Mouse (Mus musculus): ENCODE results near the gene Zbtb9. TPM values are rescaled to one million over a fixed set of nuclear protein-coding genes. Genes with fewer than 3 reads are reported as not detected.
"Not testable (repeated sequence)": the region's sequence is repeated elsewhere in the genome, so short reads cannot be mapped to it uniquely, and the experiment has no call there.

The Zbtb9 gene
- polyA plus RNA-seq, 1 experiment from 2014 or later, result 11.1 TPM

GRCm38 (mm10) chr17:26974547-26974946 is 1.6 kb downstream of the Zbtb9 start:
- peaks cover 13% of the 10 kb centered on the region for H3K36me3 ChIP-seq (ENCODE audit: insufficient read depth, low read length)
- H3K9me3 ChIP-seq (replicated peaks; ENCODE audit: low read length), result no peaks in the 10 kb centered on the region
- no peak overlapping the region for H3K9ac ChIP-seq (ENCODE audit: low read depth, low read length)
- DNase-seq (ENCODE audit: low spot score) (no peak), ATAC-seq (replicated peaks; ENCODE audit: low FRiP score, low read depth) (no peak)
- H3K27me3 ChIP-seq (ENCODE audit: insufficient read depth, low read length), result no peaks in the 10 kb centered on the region
- no peak overlapping the region for H3K27ac ChIP-seq
- WGBS, result 92% methylated on average over 15 of the region's 15 CpGs
- TF ChIP-seq CTCF (IDR thresholded peaks at IDR 0.05; ENCODE audit: low read depth), result no peak
- H3K4me1 ChIP-seq (replicated peaks; ENCODE audit: insufficient read depth, low read length), result peaks cover 17% of the 10 kb centered on the region
- H3K4me3 ChIP-seq (replicated peaks; ENCODE audit: low read depth, low read length), result 0 out of 2 replicates have a peak overlapping the region, but pooled peaks have one; percentile 80
- no peak overlapping the region for H3K4me2 ChIP-seq (ENCODE audit: low read length)

DNA sequence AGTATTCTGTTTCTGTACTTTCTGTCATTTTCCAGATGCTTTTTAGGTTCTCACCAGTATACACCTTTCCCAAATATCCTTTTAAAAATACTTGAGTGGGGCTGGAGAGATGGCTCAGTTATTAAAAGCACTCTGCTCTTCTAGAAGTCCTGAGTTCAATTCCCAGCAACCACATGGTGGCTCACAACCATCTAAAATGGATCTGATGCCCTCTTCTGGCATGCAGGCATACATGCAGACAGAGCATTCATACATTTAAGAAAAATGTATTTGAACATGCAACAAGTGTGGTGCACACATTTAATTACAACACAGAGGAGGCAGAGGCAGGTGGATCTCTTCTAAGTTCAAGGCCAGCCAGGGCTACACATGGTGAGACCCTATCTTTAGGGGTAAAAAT is 2.4 kb downstream of the Zbtb9 start:
- no peaks in the 10 kb centered on the region for H3K9me3 ChIP-seq (replicated peaks; ENCODE audit: low read length)
- H3K27me3 ChIP-seq (ENCODE audit: insufficient read depth, low read length), result no peaks in the 10 kb centered on the region
- no peak overlapping the region for H3K4me3 ChIP-seq (replicated peaks; ENCODE audit: low read depth, low read length)
- peak; percentile 57 for TF ChIP-seq CTCF (IDR thresholded peaks at IDR 0.05; ENCODE audit: low read depth)
- no peak for DNase-seq (ENCODE audit: low spot score)
- peaks cover 17% of the 10 kb centered on the region for H3K4me1 ChIP-seq (replicated peaks; ENCODE audit: insufficient read depth, low read length)
- H3K27ac ChIP-seq, result no peak overlapping the region
- ATAC-seq (replicated peaks; ENCODE audit: low FRiP score, low read depth), result no peak
- peaks cover 13% of the 10 kb centered on the region for H3K36me3 ChIP-seq (ENCODE audit: insufficient read depth, low read length)
- no peak overlapping the region for H3K9ac ChIP-seq (ENCODE audit: low read depth, low read length)
- no peak overlapping the region for H3K4me2 ChIP-seq (ENCODE audit: low read length)

DNA sequence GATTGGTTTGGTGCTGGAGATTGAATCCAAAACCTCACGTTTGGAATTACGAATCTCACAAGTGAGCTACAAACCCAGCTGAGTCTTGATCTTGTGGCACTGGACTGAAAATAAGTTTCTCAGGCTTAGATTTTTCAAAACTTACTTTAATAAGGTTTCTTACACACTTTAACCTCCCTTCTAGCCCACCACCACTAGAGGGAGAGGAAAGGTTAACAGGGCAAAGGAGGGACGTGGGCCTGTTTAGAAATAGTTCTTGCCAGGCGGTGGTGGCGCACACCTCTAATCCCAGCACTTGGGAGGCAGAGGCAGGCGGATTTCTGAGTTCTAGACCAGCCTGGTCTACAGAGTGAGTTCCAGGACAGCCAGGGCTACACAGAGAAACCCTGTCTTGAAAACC is 4.4 kb downstream of the Zbtb9 start:
- H3K4me1 ChIP-seq (replicated peaks; ENCODE audit: insufficient read depth, low read length); H3K9ac ChIP-seq (ENCODE audit: low read depth, low read length); ATAC-seq (replicated peaks; ENCODE audit: low FRiP score, low read depth); H3K4me3 ChIP-seq (replicated peaks; ENCODE audit: low read depth, low read length); H3K9me3 ChIP-seq (replicated peaks; ENCODE audit: low read length); H3K27ac ChIP-seq; H3K27me3 ChIP-seq (ENCODE audit: insufficient read depth, low read length); DNase-seq (ENCODE audit: low spot score); H3K4me2 ChIP-seq (ENCODE audit: low read length): not testable (repeated sequence)
- peaks cover 13% of the 10 kb centered on the region for H3K36me3 ChIP-seq (ENCODE audit: insufficient read depth, low read length)
- 89% methylated on average over 6 of the region's 6 CpGs for WGBS
- peak; percentile 30; the same call in 1 of the 2 replicates for TF ChIP-seq CTCF (IDR thresholded peaks at IDR 0.05; ENCODE audit: low read depth)

GRCm38 (mm10) chr17:26979426-26979825 is 6.5 kb downstream of the Zbtb9 start:
- H3K27me3 ChIP-seq (ENCODE audit: insufficient read depth, low read length), result no peaks in the 10 kb centered on the region
- TF ChIP-seq CTCF (IDR thresholded peaks at IDR 0.05; ENCODE audit: low read depth), result no peak
- H3K4me3 ChIP-seq (replicated peaks; ENCODE audit: low read depth, low read length), result no peak overlapping the region
- no peak overlapping the region for H3K27ac ChIP-seq
- H3K4me1 ChIP-seq (replicated peaks; ENCODE audit: insufficient read depth, low read length), result no peaks in the 10 kb centered on the region
- 73% methylated on average over 2 of the region's 2 CpGs for WGBS
- ATAC-seq (replicated peaks; ENCODE audit: low FRiP score, low read depth) (no peak), DNase-seq (ENCODE audit: low spot score) (no peak)
- peaks cover 13% of the 10 kb centered on the region for H3K36me3 ChIP-seq (ENCODE audit: insufficient read depth, low read length)
- no peak overlapping the region for H3K4me2 ChIP-seq (ENCODE audit: low read length)
- H3K9me3 ChIP-seq (replicated peaks; ENCODE audit: low read length), result no peaks in the 10 kb centered on the region
- no peak overlapping the region for H3K9ac ChIP-seq (ENCODE audit: low read depth, low read length)

- Histone ChIP-seq H3K27me3 (ENCODE audit: insufficient read depth, low read length) (no peaks in the 10 kb centered on the region), H3K9me3 (replicated peaks; ENCODE audit: low read length) (no peaks in the 10 kb centered on the region), H3K4me2 (ENCODE audit: low read length) (no peak overlapping the region), H3K9ac (ENCODE audit: low read depth, low read length) (no peak overlapping the region), H3K4me1 (replicated peaks; ENCODE audit: insufficient read depth, low read length) (no peaks in the 10 kb centered on the region), H3K36me3 (ENCODE audit: insufficient read depth, low read length) (peaks cover 13% of the 10 kb centered on the region), H3K4me3 (replicated peaks; ENCODE audit: low read depth, low read length) (no peak overlapping the region), H3K27ac (no peak overlapping the region)
- no peak for DNase-seq (ENCODE audit: low spot score)
- TF ChIP-seq CTCF (IDR thresholded peaks at IDR 0.05; ENCODE audit: low read depth), result no peak
- ATAC-seq (replicated peaks; ENCODE audit: low FRiP score, low read depth), result no peak
- WGBS, result 57% methylated on average over 2 of the region's 2 CpGs
These were observed 8.1 kb downstream of the Zbtb9 start for GRCm38 (mm10) chr17:26981050-26981449.

DNA sequence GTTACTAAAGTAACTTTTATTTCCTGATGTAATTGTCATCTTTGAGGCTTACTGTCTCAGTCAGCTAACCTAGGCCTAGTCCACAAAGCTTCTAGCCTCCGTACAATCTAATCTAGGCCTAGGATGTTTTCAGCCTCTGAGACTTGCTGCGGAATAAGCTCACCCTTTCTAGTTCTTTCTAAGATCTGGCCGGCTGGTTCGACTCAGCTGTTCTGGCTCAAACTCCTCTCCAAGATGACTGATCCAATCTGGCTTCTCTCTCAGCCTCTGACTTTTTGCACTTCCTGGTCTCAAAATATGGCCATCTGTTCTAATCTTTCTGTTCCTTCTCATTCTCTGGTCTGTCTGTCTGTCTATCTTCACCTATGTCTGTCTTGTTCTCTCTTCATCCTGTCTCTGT is 10.4 kb downstream of the Zbtb9 start:
- Histone ChIP-seq H3K4me2 (ENCODE audit: low read length) (no peak overlapping the region), H3K9me3 (replicated peaks; ENCODE audit: low read length) (no peaks in the 10 kb centered on the region), H3K4me3 (replicated peaks; ENCODE audit: low read depth, low read length) (no peak overlapping the region), H3K27me3 (ENCODE audit: insufficient read depth, low read length) (no peaks in the 10 kb centered on the region), H3K9ac (ENCODE audit: low read depth, low read length) (no peak overlapping the region), H3K36me3 (ENCODE audit: insufficient read depth, low read length) (peaks cover 4% of the 10 kb centered on the region; the same call in 1 of the 2 replicates), H3K4me1 (replicated peaks; ENCODE audit: insufficient read depth, low read length) (no peaks in the 10 kb centered on the region), H3K27ac (no peak overlapping the region)
- 84% methylated on average over 4 of the region's 4 CpGs for WGBS
- ATAC-seq (replicated peaks; ENCODE audit: low FRiP score, low read depth) (no peak), DNase-seq (ENCODE audit: low spot score) (peak; percentile 14)
- TF ChIP-seq CTCF (IDR thresholded peaks at IDR 0.05; ENCODE audit: low read depth), result no peak

DNA sequence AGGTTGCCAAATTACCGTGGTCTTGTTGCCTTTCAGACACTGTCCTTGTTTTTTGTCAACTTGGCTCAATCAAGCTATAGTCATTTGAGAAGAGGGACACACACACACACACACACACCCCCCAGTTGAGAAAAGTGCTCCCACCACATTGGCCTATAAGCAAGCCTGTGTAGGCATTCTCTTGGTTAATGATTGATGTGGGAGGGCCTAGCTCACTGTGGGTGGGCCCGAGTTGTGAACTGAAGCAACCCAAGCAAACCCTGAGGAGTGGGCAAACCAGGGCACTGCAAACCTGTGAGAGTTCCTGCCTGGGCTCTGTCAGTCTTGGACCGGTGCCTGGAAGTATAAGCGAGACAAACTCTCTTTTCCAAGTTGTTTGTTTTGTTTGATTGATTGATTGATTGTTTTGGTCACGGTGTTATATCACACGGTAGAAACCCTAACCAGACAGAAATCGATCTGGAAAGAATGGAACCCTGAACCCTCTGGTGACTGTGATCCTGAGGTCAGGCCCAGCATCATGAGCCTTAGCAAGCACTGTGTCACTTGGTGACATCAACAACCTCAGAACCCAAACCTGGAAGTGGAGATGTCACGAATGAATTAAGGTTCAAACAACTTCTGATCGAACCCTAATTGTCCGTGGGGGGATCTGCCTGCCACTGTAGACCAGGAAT is 12.7 kb downstream of the Zbtb9 start:
- Histone ChIP-seq H3K4me1 (replicated peaks; ENCODE audit: insufficient read depth, low read length) (no peaks in the 10 kb centered on the region), H3K4me2 (ENCODE audit: low read length) (no peak overlapping the region), H3K9me3 (replicated peaks; ENCODE audit: low read length) (no peaks in the 10 kb centered on the region), H3K4me3 (replicated peaks; ENCODE audit: low read depth, low read length) (no peak overlapping the region), H3K27me3 (ENCODE audit: insufficient read depth, low read length) (no peaks in the 10 kb centered on the region), H3K36me3 (ENCODE audit: insufficient read depth, low read length) (no peaks in the 10 kb centered on the region), H3K27ac (no peak overlapping the region), H3K9ac (ENCODE audit: low read depth, low read length) (no peak overlapping the region)
- TF ChIP-seq CTCF (IDR thresholded peaks at IDR 0.05; ENCODE audit: low read depth), result no peak
- ATAC-seq (replicated peaks; ENCODE audit: low FRiP score, low read depth) (no peak; the same call in 1 of the 2 replicates), DNase-seq (ENCODE audit: low spot score) (no peak)
- 49% methylated on average over 10 of the region's 10 CpGs for WGBS
